Mouse (Mus musculus) myocyte (in vitro differentiated cells): ENCODE results near the gene Rgs9bp.

Source experiments
- CEBPB ChIP-seq: IDR thresholded peaks from 2 replicates; pipeline ENCODE4 v1.6.1; 2011; ENCODE audit warnings: mild to moderate bottlenecking, moderate library complexity; ENCODE audit not compliant: poor library complexity, insufficient read depth, severe bottlenecking
- E2F4 ChIP-seq: IDR thresholded peaks from one replicate; pipeline ENCODE4 v1.6.1; 2011; ENCODE audit warnings: mild to moderate bottlenecking, control low read depth, moderate library complexity; ENCODE audit not compliant: insufficient read depth
- MAX ChIP-seq: IDR thresholded peaks from one replicate; pipeline ENCODE4 v1.6.1; 2011; ENCODE audit warnings: low read depth, mild to moderate bottlenecking, control low read depth
- MYOD1 ChIP-seq, 3 experiments: IDR thresholded peaks; one replicate each; pipeline ENCODE4 v1.6.1; 2011; ENCODE audit warnings: control low read depth in 2 of 3, low read depth in 2 of 3, mild to moderate bottlenecking in 2 of 3, moderate library complexity in 1 of 3; ENCODE audit not compliant: insufficient read length in 2 of 3, control insufficient read depth in 1 of 3
- POLR2A ChIP-seq: IDR thresholded peaks from one replicate; pipeline ENCODE4 v1.6.1; 2011; ENCODE audit warnings: low read depth, mild to moderate bottlenecking, control low read depth, moderate library complexity; ENCODE audit not compliant: insufficient read length
- USF1 ChIP-seq: IDR thresholded peaks from one replicate; pipeline ENCODE4 v1.6.1; 2011; ENCODE audit warnings: low read depth, mild to moderate bottlenecking, control low read depth, moderate library complexity

DNA sequence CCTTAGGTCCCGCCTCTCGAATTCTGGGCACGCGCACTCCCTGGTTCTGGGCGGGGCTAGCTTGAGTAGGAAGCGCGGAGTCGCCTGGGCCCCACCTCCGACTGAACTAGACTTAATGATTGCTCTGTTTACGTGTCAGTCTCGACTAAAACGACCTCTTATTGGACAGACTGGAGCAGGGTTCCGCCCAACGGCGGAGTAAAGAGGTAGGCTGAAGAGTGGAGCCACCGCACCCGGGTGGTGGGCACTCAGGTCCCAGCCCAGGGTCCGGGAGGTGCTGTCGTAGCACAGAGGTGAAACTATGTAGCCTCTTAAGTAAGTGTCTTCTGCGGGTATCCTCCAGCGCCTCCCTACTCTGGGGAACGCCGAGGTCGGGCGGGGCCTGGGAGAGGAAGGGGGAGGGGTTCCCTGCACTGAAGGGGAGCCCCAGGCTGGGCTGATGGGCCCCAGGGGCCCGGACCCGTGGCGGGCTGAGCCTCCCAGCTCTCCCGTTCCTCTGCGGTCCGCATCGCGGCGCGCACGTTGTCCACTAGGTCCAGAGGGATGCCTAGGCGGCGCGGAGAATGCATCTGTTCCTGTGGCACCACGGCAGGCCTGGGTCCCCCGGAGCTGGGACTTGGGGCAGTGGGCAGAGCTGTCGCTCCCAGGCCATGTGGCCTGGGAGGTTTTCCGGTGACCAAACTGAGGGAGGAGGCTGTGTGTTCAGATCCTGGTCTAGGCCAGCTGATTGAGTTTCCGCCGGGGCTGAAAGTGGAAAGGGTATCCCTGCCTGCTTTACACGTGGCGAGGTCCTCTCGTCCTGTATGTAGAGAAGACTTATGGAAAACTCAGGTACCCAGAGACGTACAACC lies 898 bp upstream of the Rgs9bp start, which contains the start of gene Ankrd27:
- TF ChIP-seq POLR2A: peak; percentile 59
- TF ChIP-seq CEBPB: no peak
- TF ChIP-seq MAX: no peak
- no peak for TF ChIP-seq E2F4
- no peak for TF ChIP-seq USF1
- TF ChIP-seq MYOD1 (IDR thresholded peaks at IDR 0.05; ENCODE audit: control insufficient read depth in 1 of 3, insufficient read length in 2 of 3, low read depth in 2 of 3): no peak
